Mouse (Mus musculus): ENCODE measurements around the gene Gm21987. TPM values are rescaled to one million over a fixed set of nuclear protein-coding genes. Genes with fewer than 3 reads are reported as not detected.

Gene Gm21987
- polyA plus RNA-seq, 1 experiment from 2014 or later = not detected

DNA sequence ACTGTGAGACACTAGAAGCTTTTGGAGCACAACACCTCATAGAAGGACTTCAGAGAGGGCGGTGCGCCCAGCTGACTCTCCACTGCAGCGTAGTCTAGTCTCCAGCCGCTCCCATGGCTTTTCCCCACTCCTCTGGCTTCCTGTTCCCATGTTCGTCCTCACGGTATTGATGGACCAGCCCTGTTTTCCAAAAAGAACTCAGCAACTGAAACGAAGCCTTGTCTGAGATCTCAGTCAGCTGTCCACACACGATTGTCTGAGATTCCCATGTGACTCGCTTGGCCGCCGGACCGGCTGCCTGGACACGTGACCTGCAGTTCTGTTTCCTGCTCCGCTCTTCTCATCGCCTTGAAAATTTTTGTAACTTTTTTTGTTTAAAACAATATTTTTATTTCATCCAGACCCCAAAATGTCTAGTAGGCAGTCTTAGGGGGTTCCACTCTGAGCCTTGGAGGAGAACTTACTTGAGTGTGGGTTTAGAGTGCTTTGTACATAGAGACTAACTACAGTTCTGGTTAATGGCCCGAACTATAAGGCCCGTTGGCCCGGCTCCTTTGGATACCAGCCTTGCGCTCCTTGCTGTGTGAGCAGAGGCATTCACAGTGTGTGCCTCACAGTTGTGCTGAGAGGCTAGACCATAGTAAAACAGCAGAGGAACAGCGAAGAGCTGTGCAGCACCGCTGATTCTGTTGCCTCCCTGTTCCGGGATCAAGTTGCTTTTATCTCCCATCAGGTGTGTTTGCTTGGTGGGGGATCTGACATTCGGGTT is 45.5 kb downstream of the Gm21987 start:
- no peak overlapping the region for H3K27ac ChIP-seq (replicated peaks)
- H3K4me3 ChIP-seq = no peak overlapping the region
- no peak for DNase-seq (ENCODE audit: low spot score)
- no peaks in the 10 kb centered on the region for H3K27me3 ChIP-seq (replicated peaks; ENCODE audit: low read depth, poor library complexity, severe bottlenecking)
- 82% methylated on average over 23 of the region's 23 CpGs for WGBS
- H3K36me3 ChIP-seq (replicated peaks) = no peaks in the 10 kb centered on the region
- no peaks in the 10 kb centered on the region for H3K9me3 ChIP-seq
- H3K4me1 ChIP-seq = no peaks in the 10 kb centered on the region

DNA sequence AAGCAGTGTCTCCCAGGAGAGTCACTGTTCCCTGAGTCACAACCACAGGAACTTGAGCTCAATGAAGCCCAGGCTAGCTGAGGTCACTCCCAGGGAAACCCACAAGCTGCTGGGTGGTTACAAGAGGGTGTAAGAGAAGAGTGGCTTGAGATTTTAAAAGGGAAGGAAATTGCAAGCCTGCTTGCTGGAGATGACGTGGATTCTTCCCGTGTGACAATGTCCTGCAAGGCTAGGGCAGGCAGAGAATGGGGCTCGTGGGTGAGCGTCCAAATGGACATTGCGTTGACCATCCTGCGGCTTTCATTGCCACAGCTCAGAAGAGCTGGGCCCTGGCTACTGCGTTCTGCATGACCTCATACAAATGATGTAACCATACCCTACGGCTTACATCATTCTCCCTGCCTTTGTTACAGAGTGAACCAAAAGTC is 47.4 kb downstream of the Gm21987 start:
- H3K27me3 ChIP-seq (replicated peaks; ENCODE audit: low read depth, poor library complexity, severe bottlenecking) = no peaks in the 10 kb centered on the region
- 87% methylated on average over 8 of the region's 8 CpGs for WGBS
- H3K9me3 ChIP-seq = no peaks in the 10 kb centered on the region
- no peak for DNase-seq (ENCODE audit: low spot score)
- H3K4me3 ChIP-seq = no peak overlapping the region
- no peaks in the 10 kb centered on the region for H3K36me3 ChIP-seq (replicated peaks)
- H3K27ac ChIP-seq (replicated peaks) = no peak overlapping the region
- peaks cover 2% of the 10 kb centered on the region for H3K4me1 ChIP-seq

DNA sequence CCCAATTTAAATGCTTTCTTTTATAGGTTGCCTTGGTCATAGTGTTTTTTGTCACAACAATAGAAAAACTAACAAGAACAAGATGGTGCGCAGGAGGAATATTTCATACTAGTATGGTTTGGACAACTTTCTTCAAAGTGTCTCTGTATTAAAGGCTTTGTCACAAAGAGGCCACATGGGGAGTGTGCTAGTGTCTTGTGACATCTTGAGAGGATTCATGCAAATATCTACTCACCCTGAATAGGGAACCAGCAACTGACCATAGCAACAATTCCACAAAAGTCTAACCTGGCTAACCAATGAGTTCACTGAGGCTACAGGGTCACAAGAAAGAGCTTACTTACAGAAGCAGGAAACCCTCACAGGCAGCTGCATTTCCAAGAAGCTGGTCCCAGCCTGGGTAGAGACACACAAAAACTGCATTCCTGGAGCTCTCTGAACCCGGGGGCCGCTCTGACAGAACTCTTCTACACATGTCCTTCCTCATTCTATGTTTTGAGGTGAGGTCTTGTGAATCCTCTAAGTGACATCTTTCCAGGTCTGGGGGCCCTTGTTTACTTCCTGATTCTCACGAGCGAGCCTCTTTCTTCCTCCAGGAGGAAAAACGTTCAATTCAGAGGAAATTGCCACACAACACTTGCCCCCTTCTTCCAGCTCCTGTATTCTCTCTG is 48.4 kb downstream of the Gm21987 start:
- Histone ChIP-seq H3K36me3 (replicated peaks) (no peaks in the 10 kb centered on the region), H3K4me3 (no peak overlapping the region), H3K4me1 (peaks cover 12% of the 10 kb centered on the region), H3K27ac (replicated peaks) (no peak overlapping the region), H3K27me3 (replicated peaks; ENCODE audit: low read depth, poor library complexity, severe bottlenecking) (no peaks in the 10 kb centered on the region), H3K9me3 (no peaks in the 10 kb centered on the region)
- no peak for DNase-seq (ENCODE audit: low spot score)
- 72% methylated on average over 6 of the region's 6 CpGs for WGBS

DNA sequence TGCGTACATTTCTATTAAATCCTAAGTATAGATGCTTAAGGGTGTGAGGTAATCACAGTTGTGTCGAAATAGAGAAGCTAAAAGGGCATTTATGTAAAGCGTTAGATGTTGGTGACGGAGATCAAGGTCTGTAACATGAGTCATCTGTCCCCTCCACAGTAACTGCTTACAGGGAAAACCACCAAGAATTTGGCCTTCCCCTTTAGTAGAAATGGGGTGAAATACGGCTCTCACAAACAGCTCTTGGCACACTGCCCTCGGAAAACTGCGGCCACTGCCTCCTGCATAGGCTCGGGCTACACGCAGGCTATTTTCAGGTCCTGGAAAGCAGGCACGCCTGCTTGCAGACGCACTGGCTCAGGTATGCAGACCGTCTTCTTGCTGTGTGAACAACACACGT is 49.3 kb downstream of the Gm21987 start:
- Histone ChIP-seq H3K27me3 (replicated peaks; ENCODE audit: low read depth, poor library complexity, severe bottlenecking) (no peaks in the 10 kb centered on the region), H3K4me1 (peaks cover 17% of the 10 kb centered on the region), H3K36me3 (replicated peaks) (no peaks in the 10 kb centered on the region), H3K4me3 (no peak overlapping the region), H3K27ac (replicated peaks) (no peak overlapping the region), H3K9me3 (no peaks in the 10 kb centered on the region)
- WGBS = 80% methylated on average over 13 of the region's 13 CpGs
- no peak for DNase-seq (ENCODE audit: low spot score)

DNA sequence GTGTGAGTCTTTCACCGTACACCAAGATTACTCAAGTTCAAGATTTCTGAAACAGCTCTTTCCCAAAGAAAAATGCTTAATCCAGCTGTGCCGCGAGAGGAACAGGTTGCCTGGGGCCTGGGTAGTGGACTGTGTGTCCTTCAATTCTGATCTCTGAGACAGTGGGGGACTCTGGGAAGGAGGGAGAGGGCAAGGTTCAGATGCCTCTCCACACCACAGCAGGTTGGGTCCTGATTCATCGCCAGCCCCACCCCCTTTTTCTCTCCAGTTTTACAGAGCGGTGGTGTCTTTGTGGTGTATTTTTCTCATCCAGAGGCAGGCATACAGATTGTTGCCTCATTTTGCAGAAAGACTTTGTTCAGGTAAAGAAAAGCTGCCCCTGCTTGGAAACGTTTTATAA is 51.4 kb downstream of the Gm21987 start:
- no peaks in the 10 kb centered on the region for H3K36me3 ChIP-seq (replicated peaks)
- H3K4me3 ChIP-seq = no peak overlapping the region
- H3K27ac ChIP-seq (replicated peaks) = no peak overlapping the region
- 90% methylated on average over 6 of the region's 6 CpGs for WGBS
- no peak for DNase-seq (ENCODE audit: low spot score)
- H3K4me1 ChIP-seq = peaks cover 17% of the 10 kb centered on the region
- no peaks in the 10 kb centered on the region for H3K9me3 ChIP-seq
- H3K27me3 ChIP-seq (replicated peaks; ENCODE audit: low read depth, poor library complexity, severe bottlenecking) = no peaks in the 10 kb centered on the region

DNA sequence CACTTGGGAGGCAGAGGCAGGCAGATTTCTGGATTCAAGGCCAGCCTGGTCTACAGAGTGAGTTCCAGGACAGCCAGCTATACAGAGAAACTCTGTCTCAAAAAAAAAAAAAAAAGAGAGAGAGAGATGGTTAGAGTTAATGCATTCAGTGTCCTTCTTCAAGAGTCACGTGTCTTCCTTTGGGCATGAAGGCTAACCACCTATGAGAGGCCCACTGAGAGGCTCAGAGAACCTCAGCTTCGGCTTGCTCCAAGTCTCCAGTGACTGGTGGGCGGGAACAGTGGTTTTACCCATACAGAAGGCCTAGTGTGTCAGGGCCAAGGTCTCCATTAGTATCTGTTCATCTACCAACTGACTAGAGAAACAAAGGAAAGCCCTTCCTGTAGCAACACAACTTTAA is 52.2 kb downstream of the Gm21987 start:
- peak overlapping the region; percentile 79 for H3K27ac ChIP-seq (replicated peaks)
- WGBS = 69% methylated on average over 3 of the region's 3 CpGs
- no peak for DNase-seq (ENCODE audit: low spot score)

DNA sequence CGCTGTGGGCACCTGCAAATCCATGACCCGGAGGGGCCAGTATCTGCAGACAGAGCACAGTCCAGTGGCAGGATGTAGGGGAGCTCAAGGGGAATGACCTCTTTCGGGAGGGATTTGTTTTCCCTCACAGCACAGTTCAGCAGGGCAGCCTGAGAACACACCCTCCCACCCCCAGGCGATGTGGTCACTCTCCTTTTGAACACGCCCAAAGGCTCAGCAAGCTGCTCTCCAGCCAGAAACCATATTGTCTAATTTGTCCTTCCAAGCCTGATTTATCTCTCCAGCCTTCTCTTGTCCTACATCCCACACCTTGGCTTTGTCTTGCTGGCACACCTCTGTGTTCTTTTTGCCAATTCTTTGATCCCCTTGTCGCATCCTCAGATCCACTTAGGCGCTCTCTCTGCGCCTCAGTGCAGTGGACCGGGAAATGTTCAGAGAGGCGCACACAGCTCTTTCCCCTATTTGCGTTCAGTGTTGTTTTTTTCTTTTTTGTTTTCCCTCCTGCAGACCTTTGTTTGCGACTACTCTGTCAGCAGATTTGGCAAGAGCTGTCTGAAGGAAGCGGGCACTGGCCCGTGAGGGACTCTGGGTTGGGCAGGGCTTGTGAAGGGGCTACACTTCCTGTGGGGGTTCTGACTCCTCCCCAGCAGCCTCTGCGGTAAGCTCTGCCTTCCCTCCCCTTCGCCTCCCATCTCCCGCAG is 52.8 kb downstream of the Gm21987 start:
- Histone ChIP-seq H3K4me3 (peak overlapping the region; percentile 50), H3K4me1 (peaks cover 17% of the 10 kb centered on the region), H3K36me3 (replicated peaks) (no peaks in the 10 kb centered on the region), H3K27me3 (replicated peaks; ENCODE audit: low read depth, poor library complexity, severe bottlenecking) (no peaks in the 10 kb centered on the region), H3K9me3 (no peaks in the 10 kb centered on the region), H3K27ac (replicated peaks) (peak overlapping the region; percentile 79)
- 10% methylated on average over 17 of the region's 17 CpGs for WGBS
- DNase-seq (ENCODE audit: low spot score) = peak; percentile 65

More for the DNA sequence above, 52.2 kb downstream of the Gm21987 start:
- no peaks in the 10 kb centered on the region for H3K9me3 ChIP-seq
- peak overlapping the region; percentile 50 for H3K4me3 ChIP-seq
- no peaks in the 10 kb centered on the region for H3K36me3 ChIP-seq (replicated peaks)
- H3K4me1 ChIP-seq = peaks cover 17% of the 10 kb centered on the region
- H3K27me3 ChIP-seq (replicated peaks; ENCODE audit: low read depth, poor library complexity, severe bottlenecking) = no peaks in the 10 kb centered on the region

DNA sequence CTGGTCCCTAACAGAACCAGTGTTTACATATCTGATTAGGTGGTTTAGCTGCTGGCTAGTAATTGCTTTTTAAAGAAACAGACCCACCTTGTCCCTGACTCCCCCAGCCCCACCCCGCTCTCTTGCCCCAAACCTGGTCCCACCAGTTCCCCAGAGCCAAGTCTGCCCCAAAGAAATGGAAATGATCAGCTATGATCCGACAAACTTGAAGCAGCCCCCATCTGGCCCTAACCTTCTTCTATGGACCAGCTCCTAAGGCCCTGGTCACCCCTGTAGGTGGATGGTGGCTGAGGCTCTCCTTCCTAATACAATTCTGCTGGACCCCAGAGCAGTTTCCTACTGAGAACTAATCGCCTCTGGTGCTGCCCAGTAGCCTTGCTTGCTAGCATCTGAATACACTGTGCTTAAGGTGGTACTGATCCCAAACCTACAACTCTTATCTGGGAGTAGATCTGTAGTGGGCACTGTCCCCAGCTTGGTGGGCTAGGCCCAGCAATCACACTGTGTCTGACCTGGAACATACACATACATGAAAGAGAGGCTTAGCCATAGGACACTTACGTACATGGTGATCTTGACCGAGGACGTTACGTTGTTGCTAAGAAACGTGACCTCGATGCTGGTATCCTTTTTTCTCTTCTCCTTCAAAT is 53.6 kb downstream of the Gm21987 start:
- Histone ChIP-seq H3K36me3 (replicated peaks) (no peaks in the 10 kb centered on the region), H3K27ac (replicated peaks) (peak overlapping the region; percentile 79), H3K9me3 (no peaks in the 10 kb centered on the region), H3K4me3 (peak overlapping the region; percentile 50), H3K4me1 (peaks cover 17% of the 10 kb centered on the region), H3K27me3 (replicated peaks; ENCODE audit: low read depth, poor library complexity, severe bottlenecking) (no peaks in the 10 kb centered on the region)
- no peak for DNase-seq (ENCODE audit: low spot score)
- 75% methylated on average over 9 of the region's 9 CpGs for WGBS

DNA sequence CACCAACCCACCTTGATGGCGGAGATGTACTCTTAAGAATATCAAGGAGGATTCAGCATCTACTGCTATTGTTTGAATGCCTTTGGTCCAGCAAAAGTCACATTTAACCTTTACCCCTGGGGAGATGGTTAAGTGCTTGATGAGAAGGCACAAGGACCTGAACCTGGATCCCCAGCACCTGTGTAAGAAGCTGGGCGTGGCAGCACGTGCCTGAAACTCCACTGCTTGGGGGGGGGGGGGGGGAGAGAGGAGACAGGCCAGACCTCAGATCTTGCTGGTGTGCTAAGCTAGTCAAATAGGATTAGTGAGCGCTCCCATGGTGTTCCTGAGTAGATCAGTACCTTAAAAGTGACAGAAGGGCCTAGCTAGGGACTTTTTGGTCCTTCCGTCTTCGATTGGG is 54.6 kb downstream of the Gm21987 start:
- Histone ChIP-seq H3K9me3 (no peaks in the 10 kb centered on the region), H3K27ac (replicated peaks) (no peak overlapping the region), H3K4me1 (peaks cover 17% of the 10 kb centered on the region), H3K4me3 (no peak overlapping the region), H3K27me3 (replicated peaks; ENCODE audit: low read depth, poor library complexity, severe bottlenecking) (no peaks in the 10 kb centered on the region), H3K36me3 (replicated peaks) (no peaks in the 10 kb centered on the region)
- WGBS = 87% methylated on average over 6 of the region's 6 CpGs
- no peak for DNase-seq (ENCODE audit: low spot score)

DNA sequence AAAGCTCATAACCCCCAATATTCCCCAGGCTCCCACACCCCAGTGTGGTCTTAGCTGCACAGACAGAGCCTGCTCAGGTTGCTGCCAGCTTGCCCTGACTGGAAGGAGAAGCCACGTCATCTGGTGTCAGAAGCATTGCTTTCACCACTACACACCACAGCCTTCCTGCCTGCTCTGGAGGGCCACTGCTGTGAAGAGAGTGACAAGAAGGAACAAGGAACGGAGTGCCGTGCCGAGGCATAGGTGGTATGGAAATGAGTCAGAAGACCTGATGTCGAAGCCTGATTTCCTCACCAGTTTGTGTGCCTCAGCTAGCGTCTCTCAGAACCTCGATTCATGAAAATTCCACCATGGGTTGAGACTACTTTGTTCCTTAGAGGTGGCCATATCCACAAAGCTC is 56.8 kb downstream of the Gm21987 start:
- 92% methylated on average over 7 of the region's 7 CpGs for WGBS
- DNase-seq (ENCODE audit: low spot score) = no peak
- no peaks in the 10 kb centered on the region for H3K9me3 ChIP-seq
- H3K36me3 ChIP-seq (replicated peaks) = no peaks in the 10 kb centered on the region
- no peak overlapping the region for H3K4me3 ChIP-seq
- H3K27me3 ChIP-seq (replicated peaks; ENCODE audit: low read depth, poor library complexity, severe bottlenecking) = no peaks in the 10 kb centered on the region
- peaks cover 19% of the 10 kb centered on the region for H3K4me1 ChIP-seq
- H3K27ac ChIP-seq (replicated peaks) = no peak overlapping the region

DNA sequence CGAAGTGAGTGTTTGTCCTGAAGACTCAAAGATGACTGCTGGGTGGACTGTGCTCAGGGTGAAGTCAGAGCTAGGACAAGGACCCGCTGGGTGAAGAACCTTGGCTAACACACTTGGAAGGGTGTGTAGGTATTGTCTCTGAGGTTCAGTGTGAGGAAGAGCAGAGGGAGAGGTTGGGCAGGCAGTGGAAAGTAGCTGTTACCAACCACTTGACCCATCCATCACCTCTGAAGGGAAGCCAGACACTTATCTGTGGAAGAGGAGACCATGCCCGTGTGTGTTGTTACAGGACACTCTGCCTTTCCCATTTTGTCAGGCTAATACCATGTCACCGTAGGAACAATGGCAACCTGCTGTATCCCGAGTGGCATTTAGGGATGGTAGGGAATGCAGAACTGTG is 59.5 kb downstream of the Gm21987 start:
- no peaks in the 10 kb centered on the region for H3K9me3 ChIP-seq
- H3K4me3 ChIP-seq = no peak overlapping the region
- no peak overlapping the region for H3K27ac ChIP-seq (replicated peaks)
- H3K4me1 ChIP-seq = 0 out of 2 replicates have a peak, but pooled peaks cover 2% of the 10 kb centered on the region
- H3K36me3 ChIP-seq (replicated peaks) = no peaks in the 10 kb centered on the region
- H3K27me3 ChIP-seq (replicated peaks; ENCODE audit: low read depth, poor library complexity, severe bottlenecking) = no peaks in the 10 kb centered on the region
- DNase-seq (ENCODE audit: low spot score) = no peak
- WGBS = 81% methylated on average over 5 of the region's 5 CpGs

DNA sequence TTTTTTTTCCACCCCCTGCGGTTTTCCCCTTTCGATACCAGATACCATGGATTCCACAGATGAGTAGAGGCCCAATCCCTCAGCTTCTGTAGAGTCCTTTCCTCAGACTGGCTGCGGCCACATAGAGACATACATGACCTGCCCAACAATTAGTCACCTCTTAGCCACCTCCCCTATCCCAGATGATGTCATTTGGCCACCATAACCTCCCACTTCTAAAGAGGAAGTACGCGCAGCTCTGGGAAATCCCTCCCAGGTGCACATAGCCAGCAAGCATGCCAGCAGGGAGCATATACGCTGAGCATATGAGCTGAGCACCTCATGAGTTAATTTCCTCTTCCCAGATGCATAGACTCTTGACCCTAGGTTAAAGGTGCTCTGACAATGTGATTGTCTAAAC is 59.9 kb downstream of the Gm21987 start:
- no peak for DNase-seq (ENCODE audit: low spot score)
- no peaks in the 10 kb centered on the region for H3K27me3 ChIP-seq (replicated peaks; ENCODE audit: low read depth, poor library complexity, severe bottlenecking)
- no peaks in the 10 kb centered on the region for H3K36me3 ChIP-seq (replicated peaks)
- H3K4me3 ChIP-seq = no peak overlapping the region
- no peaks in the 10 kb centered on the region for H3K9me3 ChIP-seq
- 84% methylated on average over 6 of the region's 6 CpGs for WGBS
- H3K4me1 ChIP-seq = 0 out of 2 replicates have a peak, but pooled peaks cover 2% of the 10 kb centered on the region
- no peak overlapping the region for H3K27ac ChIP-seq (replicated peaks)

All from embryonic facial prominence, embryonic 10.5 days (tissue).